Mouse (Mus musculus): Measurements from ENCODE around the gene Slu7. TPM values are rescaled to one million over a fixed set of nuclear protein-coding genes. Genes with fewer than 3 reads are reported as not detected.

Slu7 gene
- polyA plus RNA-seq, 1 experiment from 2014 or later = 46.8 TPM

GRCm38 (mm10) chr11:43479376-43479775 lies 45.8 kb downstream of the Slu7 start:
- H3K9me3 ChIP-seq (ENCODE audit: control insufficient read depth, low read length) = no peaks in the 10 kb centered on the region
- no peak overlapping the region for H3K4me3 ChIP-seq (ENCODE audit: low read length)
- no peak for ATAC-seq
- no peak overlapping the region for H3K4me2 ChIP-seq (ENCODE audit: low read depth, low read length)
- H3K9ac ChIP-seq (ENCODE audit: low read depth, low read length) = no peak overlapping the region
- peaks cover 16% of the 10 kb centered on the region for H3K4me1 ChIP-seq (ENCODE audit: control insufficient read depth, insufficient read depth, low read length)
- H3K36me3 ChIP-seq (ENCODE audit: control insufficient read depth, insufficient read depth, low read length) = no peaks in the 10 kb centered on the region
- no peaks in the 10 kb centered on the region for H3K27me3 ChIP-seq (replicated peaks; ENCODE audit: control insufficient read depth, insufficient read depth, low read length)
- no peak overlapping the region for H3K27ac ChIP-seq (ENCODE audit: low read length)
- WGBS = 91% methylated on average over 3 of the region's 3 CpGs

- no peak overlapping the region for H3K27ac ChIP-seq (ENCODE audit: low read length)
- no peak for ATAC-seq
- H3K36me3 ChIP-seq (ENCODE audit: control insufficient read depth, insufficient read depth, low read length) = no peaks in the 10 kb centered on the region
- H3K27me3 ChIP-seq (replicated peaks; ENCODE audit: control insufficient read depth, insufficient read depth, low read length) = no peaks in the 10 kb centered on the region
- WGBS = 46% methylated on average over 5 of the region's 5 CpGs
- H3K9ac ChIP-seq (ENCODE audit: low read depth, low read length) = no peak overlapping the region
- H3K4me3 ChIP-seq (ENCODE audit: low read length) = no peak overlapping the region
- peaks cover 11% of the 10 kb centered on the region for H3K4me1 ChIP-seq (ENCODE audit: control insufficient read depth, insufficient read depth, low read length)
- H3K9me3 ChIP-seq (ENCODE audit: control insufficient read depth, low read length) = no peaks in the 10 kb centered on the region
- H3K4me2 ChIP-seq (ENCODE audit: low read depth, low read length) = no peak overlapping the region
Observed at GRCm38 (mm10) chr11:43480561-43480960, 47.0 kb downstream of the Slu7 start.

GRCm38 (mm10) chr11:43481672-43482522 lies 48.4 kb downstream of the Slu7 start:
- H3K9ac ChIP-seq (ENCODE audit: low read depth, low read length) = no peak overlapping the region
- no peak overlapping the region for H3K4me2 ChIP-seq (ENCODE audit: low read depth, low read length)
- no peaks in the 10 kb centered on the region for H3K27me3 ChIP-seq (replicated peaks; ENCODE audit: control insufficient read depth, insufficient read depth, low read length)
- H3K4me3 ChIP-seq (ENCODE audit: low read length) = no peak overlapping the region
- peaks cover 11% of the 10 kb centered on the region for H3K4me1 ChIP-seq (ENCODE audit: control insufficient read depth, insufficient read depth, low read length)
- WGBS = 34% methylated on average over 3 of the region's 3 CpGs
- no peak overlapping the region; the same call in 1 of the 2 replicates for H3K27ac ChIP-seq (ENCODE audit: low read length)
- H3K36me3 ChIP-seq (ENCODE audit: control insufficient read depth, insufficient read depth, low read length) = no peaks in the 10 kb centered on the region
- ATAC-seq = peak; percentile 36; the same call in 1 of the 2 replicates
- H3K9me3 ChIP-seq (ENCODE audit: control insufficient read depth, low read length) = no peaks in the 10 kb centered on the region

- Histone ChIP-seq H3K9ac (ENCODE audit: low read depth, low read length) (no peak overlapping the region), H3K4me2 (ENCODE audit: low read depth, low read length) (peak overlapping the region; percentile 2; the same call in 1 of the 2 replicates), H3K4me1 (ENCODE audit: control insufficient read depth, insufficient read depth, low read length) (peaks cover 11% of the 10 kb centered on the region), H3K4me3 (ENCODE audit: low read length) (no peak overlapping the region), H3K27ac (ENCODE audit: low read length) (peak overlapping the region; percentile 79), H3K9me3 (ENCODE audit: control insufficient read depth, low read length) (no peaks in the 10 kb centered on the region), H3K27me3 (replicated peaks; ENCODE audit: control insufficient read depth, insufficient read depth, low read length) (no peaks in the 10 kb centered on the region), H3K36me3 (ENCODE audit: control insufficient read depth, insufficient read depth, low read length) (no peaks in the 10 kb centered on the region)
- ATAC-seq = peak; percentile 65
- WGBS = 46% methylated on average over 6 of the region's 6 CpGs
Observed at GRCm38 (mm10) chr11:43483122-43483792, 49.7 kb downstream of the Slu7 start.

- 61% methylated on average over 4 of the region's 4 CpGs for WGBS
- ATAC-seq = no peak
- H3K4me1 ChIP-seq (ENCODE audit: control insufficient read depth, insufficient read depth, low read length) = peaks cover 11% of the 10 kb centered on the region
- H3K27me3 ChIP-seq (replicated peaks; ENCODE audit: control insufficient read depth, insufficient read depth, low read length) = no peaks in the 10 kb centered on the region
- no peaks in the 10 kb centered on the region for H3K9me3 ChIP-seq (ENCODE audit: control insufficient read depth, low read length)
- peak overlapping the region; percentile 14; the same call in 1 of the 2 replicates for H3K27ac ChIP-seq (ENCODE audit: low read length)
- H3K4me2 ChIP-seq (ENCODE audit: low read depth, low read length) = no peak overlapping the region
- H3K9ac ChIP-seq (ENCODE audit: low read depth, low read length) = no peak overlapping the region
- no peaks in the 10 kb centered on the region for H3K36me3 ChIP-seq (ENCODE audit: control insufficient read depth, insufficient read depth, low read length)
- no peak overlapping the region for H3K4me3 ChIP-seq (ENCODE audit: low read length)
Observed at GRCm38 (mm10) chr11:43484057-43484456, 50.5 kb downstream of the Slu7 start.

- H3K4me1 ChIP-seq (ENCODE audit: control insufficient read depth, insufficient read depth, low read length) = peaks cover 11% of the 10 kb centered on the region
- no peak overlapping the region for H3K27ac ChIP-seq (ENCODE audit: low read length)
- no peaks in the 10 kb centered on the region for H3K27me3 ChIP-seq (replicated peaks; ENCODE audit: control insufficient read depth, insufficient read depth, low read length)
- 46% methylated on average over 11 of the region's 11 CpGs for WGBS
- H3K9ac ChIP-seq (ENCODE audit: low read depth, low read length) = no peak overlapping the region
- ATAC-seq = no peak; the same call in 1 of the 2 replicates
- H3K9me3 ChIP-seq (ENCODE audit: control insufficient read depth, low read length) = no peaks in the 10 kb centered on the region
- no peaks in the 10 kb centered on the region for H3K36me3 ChIP-seq (ENCODE audit: control insufficient read depth, insufficient read depth, low read length)
- H3K4me3 ChIP-seq (ENCODE audit: low read length) = no peak overlapping the region
- H3K4me2 ChIP-seq (ENCODE audit: low read depth, low read length) = no peak overlapping the region
Observed at GRCm38 (mm10) chr11:43484652-43485051, 51.1 kb downstream of the Slu7 start.

- Histone ChIP-seq H3K4me1 (ENCODE audit: control insufficient read depth, insufficient read depth, low read length) (peaks cover 11% of the 10 kb centered on the region), H3K27ac (ENCODE audit: low read length) (no peak overlapping the region), H3K9ac (ENCODE audit: low read depth, low read length) (no peak overlapping the region), H3K36me3 (ENCODE audit: control insufficient read depth, insufficient read depth, low read length) (no peaks in the 10 kb centered on the region), H3K9me3 (ENCODE audit: control insufficient read depth, low read length) (no peaks in the 10 kb centered on the region), H3K27me3 (replicated peaks; ENCODE audit: control insufficient read depth, insufficient read depth, low read length) (no peaks in the 10 kb centered on the region), H3K4me3 (ENCODE audit: low read length) (no peak overlapping the region), H3K4me2 (ENCODE audit: low read depth, low read length) (no peak overlapping the region)
- ATAC-seq = no peak
- WGBS = 89% methylated on average over 9 of the region's 9 CpGs
Observed at GRCm38 (mm10) chr11:43485855-43486254, 52.3 kb downstream of the Slu7 start.

- Histone ChIP-seq H3K27ac (ENCODE audit: low read length) (no peak overlapping the region), H3K4me2 (ENCODE audit: low read depth, low read length) (no peak overlapping the region), H3K4me3 (ENCODE audit: low read length) (no peak overlapping the region), H3K9ac (ENCODE audit: low read depth, low read length) (no peak overlapping the region), H3K36me3 (ENCODE audit: control insufficient read depth, insufficient read depth, low read length) (no peaks in the 10 kb centered on the region), H3K27me3 (replicated peaks; ENCODE audit: control insufficient read depth, insufficient read depth, low read length) (no peaks in the 10 kb centered on the region), H3K9me3 (ENCODE audit: control insufficient read depth, low read length) (no peaks in the 10 kb centered on the region), H3K4me1 (ENCODE audit: control insufficient read depth, insufficient read depth, low read length) (no peaks in the 10 kb centered on the region)
- 31% methylated on average over 7 of the region's 7 CpGs for WGBS
- peak; percentile 24; the same call in 1 of the 2 replicates for ATAC-seq
Observed at GRCm38 (mm10) chr11:43492663-43493062, 59.1 kb downstream of the Slu7 start.

- Histone ChIP-seq H3K27me3 (replicated peaks; ENCODE audit: control insufficient read depth, insufficient read depth, low read length) (no peaks in the 10 kb centered on the region), H3K9ac (ENCODE audit: low read depth, low read length) (no peak overlapping the region), H3K27ac (ENCODE audit: low read length) (no peak overlapping the region), H3K4me2 (ENCODE audit: low read depth, low read length) (no peak overlapping the region), H3K4me1 (ENCODE audit: control insufficient read depth, insufficient read depth, low read length) (no peaks in the 10 kb centered on the region), H3K4me3 (ENCODE audit: low read length) (no peak overlapping the region), H3K36me3 (ENCODE audit: control insufficient read depth, insufficient read depth, low read length) (no peaks in the 10 kb centered on the region), H3K9me3 (ENCODE audit: control insufficient read depth, low read length) (peaks cover 6% of the 10 kb centered on the region)
- ATAC-seq = peak; percentile 57
- WGBS = 27% methylated on average over 6 of the region's 6 CpGs
Observed at GRCm38 (mm10) chr11:43493815-43494409, 60.4 kb downstream of the Slu7 start.
